Mouse (Mus musculus) induced T-regulatory cell, adult 2 months (primary cell): ENCODE measurements around the gene Gm3327.
"Not testable (repeated sequence)": the region's sequence is repeated elsewhere in the genome, so short reads cannot be mapped to it uniquely, and the experiment has no call there.

Source experiments
- DNase-seq: peaks from one replicate; pipeline ENCODE4 v3.0.0-alpha.2; 2012; ENCODE audit warnings: low read depth

Gene Gm3327

GRCm38 (mm10) chr14:44123551-44123950 is at the start of gene Gm3327:
Gene Gm3327, plus strand, starts transcription at chr14:44123851.
- DNase-seq = not testable (repeated sequence)

GRCm38 (mm10) chr14:44077785-44078341 is 45.8 kb upstream of the Gm3327 start:
- DNase-seq = not testable (repeated sequence)

- DNase-seq = not testable (repeated sequence)
Observed at GRCm38 (mm10) chr14:44086588-44086987, 37.1 kb upstream of the Gm3327 start.

GRCm38 (mm10) chr14:44087535-44087934 is 36.1 kb upstream of the Gm3327 start:
- DNase-seq = not testable (repeated sequence)

GRCm38 (mm10) chr14:44091524-44091923 is 32.1 kb upstream of the Gm3327 start:
- not testable (repeated sequence) for DNase-seq

- DNase-seq = not testable (repeated sequence)
Observed at GRCm38 (mm10) chr14:44094445-44094844, 29.2 kb upstream of the Gm3327 start.

- DNase-seq = not testable (repeated sequence)
Observed at GRCm38 (mm10) chr14:44100030-44100429, 23.6 kb upstream of the Gm3327 start.

GRCm38 (mm10) chr14:44102354-44102753 is 21.3 kb upstream of the Gm3327 start, which contains the start of gene Ear2:
Gene Ear2, plus strand, starts transcription at chr14:44102654.
- DNase-seq = not testable (repeated sequence)

GRCm38 (mm10) chr14:44110981-44111380 is 12.7 kb upstream of the Gm3327 start:
- DNase-seq = no peak
